Mouse (Mus musculus): ENCODE measurements at regions not wholly inside any gene's neighbourhood (a gene's known extent, or its start where the extent isn't known, plus 50 kb on each side); places are given as distances from the start of the nearest gene placed in this dataset.
A peak's percentile ranks its signal among the peaks of the same experiment; 100 is the strongest.

DNA sequence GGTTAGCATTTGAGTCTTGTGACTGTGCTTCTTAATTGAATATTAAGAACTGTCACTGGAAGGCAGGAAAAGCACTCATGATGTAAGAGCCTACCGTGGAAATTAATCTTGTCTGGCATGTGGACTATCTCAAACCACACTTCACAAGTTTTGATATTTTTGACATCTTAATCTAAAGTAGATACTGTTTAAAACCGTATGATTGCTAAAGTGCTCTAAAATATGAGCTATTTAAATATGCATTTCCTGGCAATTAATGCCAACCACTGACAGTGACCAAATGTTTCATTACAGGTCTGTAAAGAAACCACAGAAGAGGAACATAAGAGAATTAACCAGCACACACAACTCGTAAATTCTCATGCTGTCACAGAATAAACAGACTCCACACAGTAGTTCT is 576.0 kb downstream of the Efna5 start:
- Histone ChIP-seq H3K36me3 (ENCODE audit: control insufficient read depth, insufficient read depth, low read length) (no peaks in the 10 kb centered on the region), H3K4me3 (ENCODE audit: low read length) (no peak overlapping the region), H3K9ac (ENCODE audit: low read length) (no peak overlapping the region), H3K27ac (ENCODE audit: low read length) (no peak overlapping the region), H3K4me1 (replicated peaks; ENCODE audit: control insufficient read depth, insufficient read depth, low read length) (no peaks in the 10 kb centered on the region), H3K9me3 (ENCODE audit: control insufficient read depth, low read length) (no peaks in the 10 kb centered on the region), H3K4me2 (ENCODE audit: low read depth, low read length) (no peak overlapping the region), H3K27me3 (ENCODE audit: control insufficient read depth, insufficient read depth, low read depth, low read length) (no peaks in the 10 kb centered on the region)
- WGBS, result 29% methylated on average over 3 of the region's 3 CpGs
- ATAC-seq (ENCODE audit: low read depth), result no peak

GRCm38 (mm10) chr17:62304073-62304472 is 577.0 kb downstream of the Efna5 start:
- ATAC-seq (ENCODE audit: low read depth), result no peak
- Histone ChIP-seq H3K27ac (ENCODE audit: low read length) (no peak overlapping the region), H3K27me3 (ENCODE audit: control insufficient read depth, insufficient read depth, low read depth, low read length) (no peaks in the 10 kb centered on the region), H3K4me3 (ENCODE audit: low read length) (no peak overlapping the region), H3K4me2 (ENCODE audit: low read depth, low read length) (no peak overlapping the region), H3K4me1 (replicated peaks; ENCODE audit: control insufficient read depth, insufficient read depth, low read length) (no peaks in the 10 kb centered on the region), H3K9ac (ENCODE audit: low read length) (no peak overlapping the region), H3K36me3 (ENCODE audit: control insufficient read depth, insufficient read depth, low read length) (no peaks in the 10 kb centered on the region), H3K9me3 (ENCODE audit: control insufficient read depth, low read length) (no peaks in the 10 kb centered on the region)
- WGBS, result 34% methylated on average over 3 of the region's 3 CpGs

GRCm38 (mm10) chr17:62299875-62300274 is 581.2 kb downstream of the Efna5 start:
- Histone ChIP-seq H3K4me1 (replicated peaks; ENCODE audit: control insufficient read depth, insufficient read depth, low read length) (no peaks in the 10 kb centered on the region), H3K27ac (ENCODE audit: low read length) (no peak overlapping the region), H3K9ac (ENCODE audit: low read length) (no peak overlapping the region), H3K36me3 (ENCODE audit: control insufficient read depth, insufficient read depth, low read length) (no peaks in the 10 kb centered on the region), H3K4me3 (ENCODE audit: low read length) (no peak overlapping the region), H3K9me3 (ENCODE audit: control insufficient read depth, low read length) (no peaks in the 10 kb centered on the region), H3K4me2 (ENCODE audit: low read depth, low read length) (no peak overlapping the region), H3K27me3 (ENCODE audit: control insufficient read depth, insufficient read depth, low read depth, low read length) (no peaks in the 10 kb centered on the region)
- ATAC-seq (ENCODE audit: low read depth), result no peak
- WGBS, result 62% methylated on average over 9 of the region's 9 CpGs

DNA sequence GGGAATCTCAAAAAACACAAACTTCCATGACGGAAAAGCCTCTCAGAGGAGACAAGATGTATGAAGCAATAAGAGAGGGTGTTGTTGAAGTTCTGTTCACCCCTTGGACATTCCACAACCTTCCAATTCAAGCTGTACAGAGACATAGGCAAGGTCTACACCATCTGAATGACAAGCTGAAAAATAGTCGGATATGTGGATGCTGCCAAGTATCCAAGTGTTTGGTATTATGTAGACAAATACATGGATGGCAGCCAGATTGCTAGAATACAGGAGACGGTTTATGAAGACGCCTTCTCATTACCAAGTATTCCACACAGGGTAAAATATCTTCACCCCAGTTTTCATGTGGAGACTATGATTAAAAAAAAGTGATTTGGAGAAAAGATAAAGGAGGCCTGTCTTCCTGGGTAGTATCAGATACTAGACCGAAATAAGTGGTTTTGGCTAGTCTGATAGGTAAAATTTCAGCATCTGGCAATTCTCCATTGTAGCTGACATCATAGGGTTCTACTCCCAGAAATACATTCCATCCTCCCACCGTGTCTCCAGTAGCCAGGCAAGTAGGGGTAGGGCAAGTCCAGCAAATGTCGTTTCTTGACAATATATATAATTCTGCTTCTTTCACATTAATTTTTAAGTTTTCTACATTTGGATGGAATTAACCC is 583.6 kb downstream of the Efna5 start:
- H3K4me3 ChIP-seq (ENCODE audit: low read length), result no peak overlapping the region
- no peak overlapping the region for H3K9ac ChIP-seq (ENCODE audit: low read length)
- no peaks in the 10 kb centered on the region for H3K27me3 ChIP-seq (ENCODE audit: control insufficient read depth, insufficient read depth, low read depth, low read length)
- no peaks in the 10 kb centered on the region for H3K9me3 ChIP-seq (ENCODE audit: control insufficient read depth, low read length)
- H3K4me2 ChIP-seq (ENCODE audit: low read depth, low read length), result no peak overlapping the region
- peak; percentile 91 for ATAC-seq (ENCODE audit: low read depth)
- no peaks in the 10 kb centered on the region for H3K4me1 ChIP-seq (replicated peaks; ENCODE audit: control insufficient read depth, insufficient read depth, low read length)
- no peaks in the 10 kb centered on the region for H3K36me3 ChIP-seq (ENCODE audit: control insufficient read depth, insufficient read depth, low read length)
- WGBS, result 45% methylated on average over 7 of the region's 7 CpGs
- H3K27ac ChIP-seq (ENCODE audit: low read length), result no peak overlapping the region

GRCm38 (mm10) chr17:62295412-62295811 is 585.7 kb downstream of the Efna5 start:
- no peak overlapping the region for H3K27ac ChIP-seq (ENCODE audit: low read length)
- no peak for ATAC-seq (ENCODE audit: low read depth)
- no peaks in the 10 kb centered on the region for H3K36me3 ChIP-seq (ENCODE audit: control insufficient read depth, insufficient read depth, low read length)
- no peak overlapping the region for H3K9ac ChIP-seq (ENCODE audit: low read length)
- no peaks in the 10 kb centered on the region for H3K4me1 ChIP-seq (replicated peaks; ENCODE audit: control insufficient read depth, insufficient read depth, low read length)
- H3K4me3 ChIP-seq (ENCODE audit: low read length), result no peak overlapping the region
- no peaks in the 10 kb centered on the region for H3K9me3 ChIP-seq (ENCODE audit: control insufficient read depth, low read length)
- H3K4me2 ChIP-seq (ENCODE audit: low read depth, low read length), result no peak overlapping the region
- no peaks in the 10 kb centered on the region for H3K27me3 ChIP-seq (ENCODE audit: control insufficient read depth, insufficient read depth, low read depth, low read length)

- Histone ChIP-seq H3K27me3 (ENCODE audit: control insufficient read depth, insufficient read depth, low read depth, low read length) (no peaks in the 10 kb centered on the region), H3K4me3 (ENCODE audit: low read length) (no peak overlapping the region), H3K4me2 (ENCODE audit: low read depth, low read length) (no peak overlapping the region), H3K9ac (ENCODE audit: low read length) (no peak overlapping the region), H3K4me1 (replicated peaks; ENCODE audit: control insufficient read depth, insufficient read depth, low read length) (no peaks in the 10 kb centered on the region), H3K36me3 (ENCODE audit: control insufficient read depth, insufficient read depth, low read length) (no peaks in the 10 kb centered on the region), H3K27ac (ENCODE audit: low read length) (no peak overlapping the region), H3K9me3 (ENCODE audit: control insufficient read depth, low read length) (no peaks in the 10 kb centered on the region)
- 70% methylated on average over 5 of the region's 5 CpGs for WGBS
- ATAC-seq (ENCODE audit: low read depth), result no peak
These were observed 588.4 kb downstream of the Efna5 start for GRCm38 (mm10) chr17:62292703-62293102.

- no peak overlapping the region for H3K27ac ChIP-seq (ENCODE audit: low read length)
- H3K9ac ChIP-seq (ENCODE audit: low read length), result no peak overlapping the region
- H3K36me3 ChIP-seq (ENCODE audit: control insufficient read depth, insufficient read depth, low read length), result no peaks in the 10 kb centered on the region
- no peaks in the 10 kb centered on the region for H3K4me1 ChIP-seq (replicated peaks; ENCODE audit: control insufficient read depth, insufficient read depth, low read length)
- no peak overlapping the region for H3K4me2 ChIP-seq (ENCODE audit: low read depth, low read length)
- H3K27me3 ChIP-seq (ENCODE audit: control insufficient read depth, insufficient read depth, low read depth, low read length), result no peaks in the 10 kb centered on the region
- ATAC-seq (ENCODE audit: low read depth), result no peak
- H3K9me3 ChIP-seq (ENCODE audit: control insufficient read depth, low read length), result no peaks in the 10 kb centered on the region
- H3K4me3 ChIP-seq (ENCODE audit: low read length), result no peak overlapping the region
These were observed 593.5 kb downstream of the Efna5 start for GRCm38 (mm10) chr17:62287666-62288065.

DNA sequence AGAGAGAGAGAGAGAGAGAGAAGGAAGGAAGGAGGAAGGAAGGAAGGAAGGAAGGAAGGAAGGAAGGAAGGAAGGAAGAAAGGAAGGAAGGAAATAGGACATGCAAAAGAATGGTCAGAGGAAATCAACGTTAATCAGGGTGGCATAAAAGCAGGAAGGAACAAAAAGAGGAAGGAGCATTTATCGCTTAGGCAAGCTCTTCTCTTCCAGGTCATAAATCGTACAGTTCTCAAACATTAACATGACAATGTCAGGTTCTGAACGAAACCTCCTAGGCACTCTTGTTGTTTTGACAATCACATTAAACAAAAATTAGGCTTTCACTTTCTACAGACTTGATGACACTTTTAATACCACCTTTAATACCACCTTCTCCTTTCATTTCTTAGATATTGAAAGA is 594.0 kb downstream of the Efna5 start:
- ATAC-seq (ENCODE audit: low read depth), result no peak
- Histone ChIP-seq H3K27me3 (ENCODE audit: control insufficient read depth, insufficient read depth, low read depth, low read length) (no peaks in the 10 kb centered on the region), H3K27ac (ENCODE audit: low read length) (no peak overlapping the region), H3K4me2 (ENCODE audit: low read depth, low read length) (no peak overlapping the region), H3K9me3 (ENCODE audit: control insufficient read depth, low read length) (no peaks in the 10 kb centered on the region), H3K36me3 (ENCODE audit: control insufficient read depth, insufficient read depth, low read length) (no peaks in the 10 kb centered on the region), H3K9ac (ENCODE audit: low read length) (no peak overlapping the region), H3K4me3 (ENCODE audit: low read length) (no peak overlapping the region), H3K4me1 (replicated peaks; ENCODE audit: control insufficient read depth, insufficient read depth, low read length) (no peaks in the 10 kb centered on the region)
- 67% methylated on average over 4 of the region's 4 CpGs for WGBS

DNA sequence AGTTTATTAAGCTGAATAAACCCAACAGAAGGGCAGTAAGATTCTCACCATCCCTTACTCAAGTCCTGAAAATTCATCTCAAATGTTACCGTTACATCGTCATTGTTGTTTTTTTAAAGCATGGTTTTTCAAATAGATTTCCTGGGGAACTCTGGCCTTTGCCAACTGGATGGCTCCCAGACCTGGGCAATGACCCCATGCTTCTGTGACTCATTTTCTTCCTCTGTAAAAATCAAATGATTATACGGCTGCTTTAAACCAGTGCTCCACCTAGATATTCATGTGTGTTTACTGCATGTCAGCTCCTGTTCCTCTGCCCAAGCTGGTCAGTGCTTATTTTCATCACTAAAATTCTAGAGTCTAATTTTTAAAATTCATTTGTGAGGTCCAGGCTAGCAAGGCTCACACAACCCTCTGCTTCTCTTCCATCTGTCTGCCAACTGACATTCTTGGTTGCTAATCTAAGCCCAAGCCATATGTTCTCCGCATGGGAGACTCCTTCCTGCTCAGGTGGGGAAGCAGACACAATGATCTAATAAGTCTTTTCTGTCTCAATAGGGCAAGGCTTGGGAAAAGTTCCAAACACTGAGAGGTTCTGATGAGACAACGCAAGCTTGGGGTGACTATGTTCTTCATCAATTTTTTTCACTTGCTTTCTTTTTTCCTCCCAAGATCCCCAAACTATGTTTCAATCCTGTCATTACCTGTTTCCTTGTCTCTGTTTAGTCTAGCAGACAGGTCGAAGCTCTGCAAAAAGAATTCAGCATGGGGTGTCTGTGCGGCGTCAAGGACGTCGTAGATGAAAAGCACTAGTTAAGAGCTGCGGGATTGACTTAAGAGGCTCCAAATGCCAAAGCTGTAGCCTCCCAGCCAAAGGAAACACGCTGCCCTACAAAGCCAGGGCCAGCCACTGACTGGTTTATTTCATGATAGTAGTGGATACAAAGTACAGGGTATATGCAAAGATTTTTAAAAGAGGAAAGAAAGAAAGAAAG is 594.7 kb downstream of the Efna5 start:
- H3K4me1 ChIP-seq (replicated peaks; ENCODE audit: control insufficient read depth, insufficient read depth, low read length), result no peaks in the 10 kb centered on the region
- no peaks in the 10 kb centered on the region for H3K27me3 ChIP-seq (ENCODE audit: control insufficient read depth, insufficient read depth, low read depth, low read length)
- WGBS, result 68% methylated on average over 12 of the region's 12 CpGs
- no peak overlapping the region for H3K9ac ChIP-seq (ENCODE audit: low read length)
- no peak overlapping the region for H3K4me3 ChIP-seq (ENCODE audit: low read length)
- no peak overlapping the region for H3K4me2 ChIP-seq (ENCODE audit: low read depth, low read length)
- no peak for ATAC-seq (ENCODE audit: low read depth)
- no peaks in the 10 kb centered on the region for H3K9me3 ChIP-seq (ENCODE audit: control insufficient read depth, low read length)
- no peak overlapping the region for H3K27ac ChIP-seq (ENCODE audit: low read length)
- H3K36me3 ChIP-seq (ENCODE audit: control insufficient read depth, insufficient read depth, low read length), result no peaks in the 10 kb centered on the region

Measured in lung, embryonic 16.5 days (tissue).